Mouse (Mus musculus) ES-Bruce4 (cell line): ENCODE results near the gene Ghr. TPM values are rescaled to one million over a fixed set of nuclear protein-coding genes. Genes with fewer than 3 reads are reported as not detected.

Source experiments
- H3K27ac ChIP-seq: 2 replicates; pipeline ENCODE4 v1.5.1; 2012; ENCODE audit warnings: low read length, inconsistent platforms; ENCODE audit not compliant: insufficient read depth
- H3K27me3 ChIP-seq: 2 replicates; pipeline ENCODE4 v1.6.1; 2012; ENCODE audit warnings: mild to moderate bottlenecking, low read length, inconsistent platforms; ENCODE audit not compliant: control insufficient read depth, poor library complexity, insufficient read depth, severe bottlenecking
- H3K36me3 ChIP-seq: 2 replicates; pipeline ENCODE4 v1.6.1; 2012; ENCODE audit warnings: inconsistent platforms, mild to moderate bottlenecking, low read length, moderate library complexity; ENCODE audit not compliant: control insufficient read depth, poor library complexity, insufficient read depth, severe bottlenecking
- H3K4me1 ChIP-seq: one replicate; pipeline ENCODE4 v1.8.1; 2011; ENCODE audit warnings: low read length; ENCODE audit not compliant: control insufficient read depth, insufficient read depth
- H3K4me3 ChIP-seq: 2 replicates; pipeline ENCODE4 v1.5.1; 2011; ENCODE audit warnings: low read depth, mild to moderate bottlenecking, low read length
- H3K9ac ChIP-seq: 2 replicates; pipeline ENCODE4 v1.6.1; 2012; ENCODE audit warnings: low read depth, mild to moderate bottlenecking, inconsistent platforms; ENCODE audit not compliant: poor library complexity, severe bottlenecking
- H3K9me3 ChIP-seq: replicated peaks from 2 replicates; pipeline ENCODE4 v1.6.1; 2012; ENCODE audit warnings: mild to moderate bottlenecking, low read length, inconsistent platforms; ENCODE audit not compliant: control insufficient read depth, poor library complexity, insufficient read depth, severe bottlenecking
- CTCF ChIP-seq: IDR thresholded peaks from one replicate; pipeline ENCODE4 v1.8.1; 2011; ENCODE audit warnings: low read depth, low read length
- EP300 ChIP-seq: IDR thresholded peaks from 2 replicates; pipeline ENCODE4 v1.6.1; 2011; ENCODE audit warnings: low read depth, low read length; ENCODE audit not compliant: insufficient read depth
- POLR2A ChIP-seq: IDR thresholded peaks from one replicate; pipeline ENCODE4 v1.8.1; 2011; ENCODE audit warnings: low read length; ENCODE audit not compliant: insufficient read depth
- polyA plus RNA-seq: library from polyadenylated mRNA; stranded (reverse); fragments of >200 nt; gene quantifications from 2 replicates; pipeline ENCODE4 v1.2.4, GENCODE M21; 2011; ENCODE audit warnings: low read depth; ENCODE audit not compliant: missing spikeins, insufficient read depth, insufficient read length

The Ghr gene
- polyA plus RNA-seq, 1 experiment = 40.5 TPM

GRCm38 (mm10) chr15:3602098-3602486 is 18.8 kb upstream of the Ghr start:
- Histone ChIP-seq H3K27me3 (no peaks in the 10 kb centered on the region), H3K4me3 (no peak overlapping the region), H3K9ac (no peak overlapping the region), H3K4me1 (no peaks in the 10 kb centered on the region), H3K27ac (no peak overlapping the region), H3K36me3 (no peaks in the 10 kb centered on the region), H3K9me3 (no peaks in the 10 kb centered on the region)
- TF ChIP-seq CTCF = no peak
- TF ChIP-seq EP300 = no peak
- no peak for TF ChIP-seq POLR2A

- no peak overlapping the region for H3K9ac ChIP-seq
- no peak for TF ChIP-seq EP300
- TF ChIP-seq POLR2A = no peak
- TF ChIP-seq CTCF = no peak
- H3K4me3 ChIP-seq = no peak overlapping the region
- H3K27me3 ChIP-seq = no peaks in the 10 kb centered on the region
- H3K9me3 ChIP-seq = no peaks in the 10 kb centered on the region
- no peaks in the 10 kb centered on the region for H3K4me1 ChIP-seq
- H3K27ac ChIP-seq = no peak overlapping the region
- H3K36me3 ChIP-seq = no peaks in the 10 kb centered on the region
Measured at GRCm38 (mm10) chr15:3601422-3602097, 18.3 kb upstream of the Ghr start.

GRCm38 (mm10) chr15:3587879-3588278 is 4.6 kb upstream of the Ghr start:
- H3K27ac ChIP-seq = no peak overlapping the region
- TF ChIP-seq EP300 (no peak), POLR2A (no peak), CTCF (no peak)
- H3K4me1 ChIP-seq = no peaks in the 10 kb centered on the region
- H3K9me3 ChIP-seq = no peaks in the 10 kb centered on the region
- H3K4me3 ChIP-seq = no peak overlapping the region
- no peaks in the 10 kb centered on the region for H3K27me3 ChIP-seq
- H3K9ac ChIP-seq = no peak overlapping the region
- no peaks in the 10 kb centered on the region for H3K36me3 ChIP-seq

GRCm38 (mm10) chr15:3584361-3584760 is 1.1 kb upstream of the Ghr start:
- Histone ChIP-seq H3K36me3 (no peaks in the 10 kb centered on the region), H3K27ac (no peak overlapping the region), H3K4me1 (no peaks in the 10 kb centered on the region), H3K9me3 (no peaks in the 10 kb centered on the region), H3K4me3 (no peak overlapping the region), H3K9ac (no peak overlapping the region), H3K27me3 (no peaks in the 10 kb centered on the region)
- TF ChIP-seq CTCF (no peak), EP300 (no peak), POLR2A (no peak)

- TF ChIP-seq POLR2A (no peak), CTCF (no peak), EP300 (no peak)
- peak overlapping the region; percentile 54 for H3K4me3 ChIP-seq
- no peak overlapping the region for H3K27ac ChIP-seq
- H3K4me1 ChIP-seq = no peaks in the 10 kb centered on the region
- no peaks in the 10 kb centered on the region for H3K9me3 ChIP-seq
- H3K27me3 ChIP-seq = no peaks in the 10 kb centered on the region
- H3K9ac ChIP-seq = no peak overlapping the region
- no peaks in the 10 kb centered on the region for H3K36me3 ChIP-seq
Measured at GRCm38 (mm10) chr15:3581861-3582806, 1.2 kb downstream of the Ghr start.

- TF ChIP-seq POLR2A (no peak), CTCF (no peak), EP300 (no peak)
- H3K27ac ChIP-seq = no peak overlapping the region
- no peaks in the 10 kb centered on the region for H3K27me3 ChIP-seq
- H3K4me1 ChIP-seq = no peaks in the 10 kb centered on the region
- no peaks in the 10 kb centered on the region for H3K9me3 ChIP-seq
- no peak overlapping the region for H3K4me3 ChIP-seq
- no peak overlapping the region for H3K9ac ChIP-seq
- H3K36me3 ChIP-seq = no peaks in the 10 kb centered on the region
Measured at GRCm38 (mm10) chr15:3581337-3581736, 2.0 kb downstream of the Ghr start.
